Mouse (Mus musculus): Measurements from ENCODE around the gene Tgm6. TPM values are rescaled to one million over a fixed set of nuclear protein-coding genes. Genes with fewer than 3 reads are reported as not detected.

Gene Tgm6
- total and polyA plus RNA-seq, 2 experiments: not detected

DNA sequence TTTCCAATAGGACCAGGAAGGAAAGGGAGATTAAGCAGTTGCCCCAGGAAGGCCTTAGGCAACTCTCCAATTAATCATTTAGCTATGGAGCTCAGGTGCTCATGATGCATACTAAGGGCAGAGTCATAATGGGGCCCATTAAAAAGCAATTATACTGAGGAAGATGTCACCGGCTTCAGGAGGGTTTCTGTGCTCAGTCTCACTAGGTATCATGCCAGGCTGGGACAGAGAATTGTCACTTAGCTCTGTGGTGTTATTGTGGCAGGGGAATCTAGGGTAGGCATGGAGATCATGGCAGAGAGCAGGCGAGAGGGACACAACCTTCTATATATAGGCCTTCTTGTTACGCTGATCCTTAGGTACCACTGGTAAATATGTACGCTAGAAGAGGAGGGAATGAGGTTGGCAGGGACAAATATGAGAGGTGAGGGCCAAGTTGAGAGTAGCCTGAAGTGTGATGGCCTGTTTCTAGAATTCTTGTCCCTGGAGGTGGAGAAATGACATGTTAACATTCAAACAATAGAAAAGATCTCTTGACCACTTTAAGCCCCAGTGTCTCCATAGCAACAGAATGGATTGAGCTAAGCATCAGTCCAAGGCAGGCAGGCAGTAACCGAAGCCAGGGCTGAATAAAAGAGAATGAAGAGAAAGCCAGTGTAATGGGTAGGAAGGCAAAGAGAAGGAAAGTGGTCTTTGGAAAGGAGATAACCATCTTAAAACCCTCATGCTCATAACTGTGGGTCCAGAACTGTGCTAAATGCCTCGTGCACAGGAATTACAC is 13.3 kb downstream of the Tgm6 start:
- no peak for TF ChIP-seq CTCF (IDR thresholded peaks at IDR 0.05; ENCODE audit: low read depth, low read length)
- TF ChIP-seq POLR2A (IDR thresholded peaks at IDR 0.05; ENCODE audit: extremely low read depth, insufficient read depth, low read length): no peak
- H3K4me1 ChIP-seq (ENCODE audit: control insufficient read depth, insufficient read depth, low read length): no peaks in the 10 kb centered on the region
- no peaks in the 10 kb centered on the region for H3K27me3 ChIP-seq (ENCODE audit: control insufficient read depth, insufficient read depth, low read length)
- H3K4me3 ChIP-seq (ENCODE audit: insufficient read depth, low read depth, low read length): no peak overlapping the region
- no peak overlapping the region for H3K27ac ChIP-seq (replicated peaks; ENCODE audit: insufficient read depth, low read depth, low read length)
- H3K79me2 ChIP-seq (ENCODE audit: control insufficient read depth, insufficient read depth, low read length): no peaks in the 10 kb centered on the region
- H3K9ac ChIP-seq (ENCODE audit: low read depth, low read length): no peak overlapping the region
- DNase-seq (ENCODE audit: extremely low read depth, low read depth, low spot score): no peak
- WGBS: 85% methylated on average over 6 of the region's 6 CpGs
- no peaks in the 10 kb centered on the region for H3K36me3 ChIP-seq (ENCODE audit: control insufficient read depth, insufficient read depth, low read length)

DNA sequence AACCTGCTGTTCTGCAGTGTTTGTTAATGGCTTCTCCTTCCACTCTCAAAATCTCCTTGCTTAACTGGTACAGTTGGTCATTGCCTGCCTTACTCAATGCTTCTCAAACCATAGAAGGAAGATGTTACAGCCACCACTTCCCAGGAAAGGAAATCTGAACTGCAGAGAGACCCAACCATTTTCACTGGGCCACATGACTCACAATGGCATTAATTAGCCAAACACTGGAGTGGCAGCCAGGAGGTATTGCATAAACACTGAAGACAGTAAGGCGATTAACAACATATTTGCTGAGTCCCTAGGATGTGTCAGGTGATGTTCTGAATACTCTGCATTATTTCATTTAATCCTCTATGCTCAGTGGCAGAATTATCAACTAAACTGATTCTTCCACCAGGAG is 13.9 kb downstream of the Tgm6 start:
- Histone ChIP-seq H3K4me3 (ENCODE audit: insufficient read depth, low read depth, low read length) (no peak overlapping the region), H3K79me2 (ENCODE audit: control insufficient read depth, insufficient read depth, low read length) (no peaks in the 10 kb centered on the region), H3K27ac (replicated peaks; ENCODE audit: insufficient read depth, low read depth, low read length) (no peak overlapping the region), H3K36me3 (ENCODE audit: control insufficient read depth, insufficient read depth, low read length) (no peaks in the 10 kb centered on the region), H3K27me3 (ENCODE audit: control insufficient read depth, insufficient read depth, low read length) (no peaks in the 10 kb centered on the region), H3K4me1 (ENCODE audit: control insufficient read depth, insufficient read depth, low read length) (no peaks in the 10 kb centered on the region), H3K9ac (ENCODE audit: low read depth, low read length) (no peak overlapping the region)
- DNase-seq (ENCODE audit: extremely low read depth, low read depth, low spot score): no peak
- 63% methylated on average over 1 of the region's 1 CpGs for WGBS
- TF ChIP-seq CTCF (IDR thresholded peaks at IDR 0.05; ENCODE audit: low read depth, low read length) (no peak), POLR2A (IDR thresholded peaks at IDR 0.05; ENCODE audit: extremely low read depth, insufficient read depth, low read length) (no peak)

- no peaks in the 10 kb centered on the region for H3K36me3 ChIP-seq (ENCODE audit: control insufficient read depth, insufficient read depth, low read length)
- H3K9ac ChIP-seq (ENCODE audit: low read depth, low read length): no peak overlapping the region
- TF ChIP-seq CTCF (IDR thresholded peaks at IDR 0.05; ENCODE audit: low read depth, low read length): no peak
- TF ChIP-seq POLR2A (IDR thresholded peaks at IDR 0.05; ENCODE audit: extremely low read depth, insufficient read depth, low read length): no peak
- 60% methylated on average over 1 of the region's 1 CpGs for WGBS
- H3K79me2 ChIP-seq (ENCODE audit: control insufficient read depth, insufficient read depth, low read length): no peaks in the 10 kb centered on the region
- no peaks in the 10 kb centered on the region for H3K4me1 ChIP-seq (ENCODE audit: control insufficient read depth, insufficient read depth, low read length)
- peak; percentile 28 for DNase-seq (ENCODE audit: extremely low read depth, low read depth, low spot score)
- no peaks in the 10 kb centered on the region for H3K27me3 ChIP-seq (ENCODE audit: control insufficient read depth, insufficient read depth, low read length)
- no peak overlapping the region for H3K27ac ChIP-seq (replicated peaks; ENCODE audit: insufficient read depth, low read depth, low read length)
- H3K4me3 ChIP-seq (ENCODE audit: insufficient read depth, low read depth, low read length): no peak overlapping the region
Observed at GRCm38 (mm10) chr2:130129687-130130086, 17.5 kb downstream of the Tgm6 start.

- DNase-seq (ENCODE audit: extremely low read depth, low read depth, low spot score): no peak
Observed at GRCm38 (mm10) chr2:130143011-130143410, 30.8 kb downstream of the Tgm6 start.

GRCm38 (mm10) chr2:130144703-130145324 is 32.6 kb downstream of the Tgm6 start:
- Histone ChIP-seq H3K9ac (ENCODE audit: low read depth, low read length) (no peak overlapping the region), H3K79me2 (ENCODE audit: control insufficient read depth, insufficient read depth, low read length) (no peaks in the 10 kb centered on the region), H3K27me3 (ENCODE audit: control insufficient read depth, insufficient read depth, low read length) (no peaks in the 10 kb centered on the region), H3K36me3 (ENCODE audit: control insufficient read depth, insufficient read depth, low read length) (no peaks in the 10 kb centered on the region), H3K4me1 (ENCODE audit: control insufficient read depth, insufficient read depth, low read length) (no peaks in the 10 kb centered on the region), H3K4me3 (ENCODE audit: insufficient read depth, low read depth, low read length) (no peak overlapping the region), H3K27ac (replicated peaks; ENCODE audit: insufficient read depth, low read depth, low read length) (no peak overlapping the region)
- no peak for TF ChIP-seq POLR2A (IDR thresholded peaks at IDR 0.05; ENCODE audit: extremely low read depth, insufficient read depth, low read length)
- TF ChIP-seq CTCF (IDR thresholded peaks at IDR 0.05; ENCODE audit: low read depth, low read length): no peak
- 81% methylated on average over 23 of the region's 23 CpGs for WGBS
- no peak for DNase-seq (ENCODE audit: extremely low read depth, low read depth, low spot score)

More at GRCm38 (mm10) chr2:130143011-130143410, 30.8 kb downstream of the Tgm6 start:
- H3K36me3 ChIP-seq (ENCODE audit: control insufficient read depth, insufficient read depth, low read length): no peaks in the 10 kb centered on the region
- no peak overlapping the region for H3K4me3 ChIP-seq (ENCODE audit: insufficient read depth, low read depth, low read length)
- H3K27ac ChIP-seq (replicated peaks; ENCODE audit: insufficient read depth, low read depth, low read length): no peak overlapping the region
- TF ChIP-seq POLR2A (IDR thresholded peaks at IDR 0.05; ENCODE audit: extremely low read depth, insufficient read depth, low read length) (no peak), CTCF (IDR thresholded peaks at IDR 0.05; ENCODE audit: low read depth, low read length) (no peak)
- 90% methylated on average over 8 of the region's 8 CpGs for WGBS
- H3K79me2 ChIP-seq (ENCODE audit: control insufficient read depth, insufficient read depth, low read length): no peaks in the 10 kb centered on the region
- no peak overlapping the region for H3K9ac ChIP-seq (ENCODE audit: low read depth, low read length)
- no peaks in the 10 kb centered on the region for H3K4me1 ChIP-seq (ENCODE audit: control insufficient read depth, insufficient read depth, low read length)
- no peaks in the 10 kb centered on the region for H3K27me3 ChIP-seq (ENCODE audit: control insufficient read depth, insufficient read depth, low read length)

Measured in liver, adult 2 months (tissue).